Mouse (Mus musculus) urinary bladder, adult 18-20 months (tissue): ENCODE data around the gene Iqcf5.

ENCODE experiments used
- DNase-seq, 2 experiments: peaks; one replicate each; pipeline ENCODE4 v3.0.0; 2022; ENCODE audit warnings: low spot score in 2 of 2, mixed read lengths in 2 of 2

Iqcf5 gene

DNA sequence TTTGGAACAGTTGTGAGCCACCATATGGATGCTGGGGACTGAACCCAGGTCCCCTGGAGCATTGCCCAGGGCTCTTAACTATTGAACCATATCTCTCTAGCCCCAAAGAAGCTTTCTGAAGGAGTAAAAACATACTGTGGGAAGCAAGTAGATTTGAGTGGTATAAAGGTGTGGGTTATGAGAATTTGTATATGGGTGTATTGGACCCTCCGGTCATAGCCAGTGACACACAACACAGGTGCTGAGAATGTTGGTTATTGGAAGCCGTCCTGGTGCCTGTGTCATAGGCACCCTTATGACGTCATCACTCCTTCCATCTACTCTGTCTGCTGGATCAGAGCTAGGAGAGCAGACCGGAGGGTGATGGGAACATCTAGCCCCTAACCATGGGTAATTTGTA, at the start of gene Iqcf5:
Gene Iqcf5 (plus strand): TSS at position 301 of the 400 bp plus-strand sequence.
- DNase-seq: no peak

DNA sequence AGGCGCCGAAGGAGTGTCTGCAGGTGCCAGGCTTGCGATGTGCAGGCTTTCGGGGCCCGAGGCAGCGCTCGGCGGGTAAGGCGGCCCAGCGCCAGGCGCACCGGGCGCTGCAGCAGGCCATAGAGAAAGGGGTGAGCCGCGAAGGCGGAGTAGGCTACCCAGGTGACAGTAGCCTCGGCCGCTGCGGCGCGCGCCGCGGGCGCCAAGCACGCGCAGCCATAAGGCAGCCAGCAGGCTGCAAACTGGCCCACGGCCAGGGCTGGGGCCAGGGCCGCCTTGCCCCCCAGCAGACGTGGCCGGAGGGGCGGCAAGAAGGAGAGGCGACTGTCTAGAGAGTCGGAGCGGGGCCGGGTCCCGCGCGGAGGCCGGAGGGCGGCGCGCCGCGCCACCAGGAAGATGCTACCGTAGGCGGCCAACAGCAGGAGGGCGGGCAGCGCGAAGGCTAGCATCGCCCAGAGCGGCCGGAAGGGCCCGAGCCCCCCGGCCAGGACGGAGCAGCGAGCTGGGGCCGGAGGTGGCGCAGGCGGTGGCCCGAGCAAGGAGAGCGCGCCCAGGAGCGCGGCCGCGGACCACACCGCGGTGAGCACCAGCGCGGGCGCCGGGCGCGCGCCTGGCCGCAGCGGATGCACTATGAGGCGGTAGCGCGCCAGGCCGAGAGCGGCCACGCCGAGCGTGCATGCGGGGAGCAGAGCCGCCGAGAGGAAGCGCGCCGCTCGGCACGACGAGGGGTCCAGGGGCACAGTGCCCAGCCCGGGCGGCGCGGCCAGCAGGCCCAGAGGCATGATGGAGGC, 49.4 kb upstream of the Iqcf5 start:
- peak in 1 of 2 experiments; percentile 50 for DNase-seq

DNA sequence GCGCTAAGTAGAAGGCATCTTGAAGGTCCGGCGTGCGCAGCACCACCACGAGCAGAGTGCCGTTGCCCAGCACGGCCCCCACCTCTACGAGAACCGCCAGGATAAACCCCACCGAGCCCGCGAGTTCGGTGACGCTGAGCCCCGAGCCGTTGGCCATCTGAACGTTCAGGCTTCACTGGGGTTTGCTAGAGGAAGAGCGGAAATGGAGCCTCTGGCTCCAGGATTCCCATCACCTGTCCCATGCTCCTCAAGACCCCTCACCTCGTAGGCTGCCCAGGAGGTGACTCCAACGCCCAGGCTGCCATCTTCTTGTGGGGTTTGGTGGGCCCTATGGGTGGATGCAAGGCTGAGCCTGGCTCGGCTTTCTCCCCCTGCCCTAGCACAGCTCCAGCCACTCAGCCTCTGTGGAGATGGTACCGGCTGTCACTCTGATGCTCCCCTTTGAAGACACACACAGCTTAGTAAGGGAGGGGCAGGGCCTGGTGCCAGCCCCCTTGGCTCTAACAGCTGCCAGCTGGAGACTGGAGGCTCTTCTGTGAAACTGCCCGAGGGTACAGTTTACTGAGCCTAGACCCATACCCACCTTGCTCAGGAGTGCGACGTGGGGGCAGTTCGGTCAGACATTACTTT, 48.7 kb upstream of the Iqcf5 start, which contains the start of gene Gpr62:
Gene Gpr62 (minus strand): TSS at position 368 of the 630 bp plus-strand sequence.
- DNase-seq: no peak

DNA sequence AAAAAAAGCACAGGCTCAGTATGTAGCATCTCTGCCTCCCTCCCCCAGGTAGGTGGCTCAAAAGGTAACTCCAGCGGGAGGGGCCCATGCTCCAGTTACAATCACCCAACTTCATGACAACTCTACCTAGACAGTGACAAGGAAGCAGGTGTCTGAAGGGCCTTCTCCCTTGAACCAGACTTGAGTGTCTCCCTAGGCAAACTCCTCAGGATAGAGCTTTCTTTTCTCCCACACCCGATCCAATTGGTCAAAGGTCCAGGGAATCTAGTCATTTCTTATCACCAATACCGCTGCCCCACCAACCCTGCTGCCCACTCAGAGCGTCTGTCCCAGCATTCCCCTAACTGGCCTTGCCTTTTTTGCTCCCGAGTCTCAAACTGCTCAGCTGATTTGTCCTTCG, 47.7 kb upstream of the Iqcf5 start:
- no peak for DNase-seq

DNA sequence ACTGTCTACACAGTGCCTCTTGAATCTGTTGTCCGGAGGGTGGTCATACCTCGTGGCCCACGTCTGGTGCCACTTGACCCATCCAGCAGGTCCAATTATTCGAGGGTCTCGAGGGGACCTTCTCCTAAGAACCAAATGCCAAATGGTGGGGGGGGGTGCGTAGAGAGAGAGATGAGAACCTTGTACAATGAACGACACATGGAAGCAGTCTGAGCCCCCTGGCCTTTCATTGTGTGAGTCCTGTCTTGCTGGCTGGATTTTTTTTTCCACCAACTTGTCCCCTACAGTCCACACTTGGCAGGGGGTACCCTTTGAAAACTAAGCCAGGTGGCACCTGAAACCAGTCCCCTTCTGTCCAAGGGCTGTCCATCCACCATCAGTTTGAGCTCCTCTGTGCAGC, 46.6 kb upstream of the Iqcf5 start:
- DNase-seq: no peak

DNA sequence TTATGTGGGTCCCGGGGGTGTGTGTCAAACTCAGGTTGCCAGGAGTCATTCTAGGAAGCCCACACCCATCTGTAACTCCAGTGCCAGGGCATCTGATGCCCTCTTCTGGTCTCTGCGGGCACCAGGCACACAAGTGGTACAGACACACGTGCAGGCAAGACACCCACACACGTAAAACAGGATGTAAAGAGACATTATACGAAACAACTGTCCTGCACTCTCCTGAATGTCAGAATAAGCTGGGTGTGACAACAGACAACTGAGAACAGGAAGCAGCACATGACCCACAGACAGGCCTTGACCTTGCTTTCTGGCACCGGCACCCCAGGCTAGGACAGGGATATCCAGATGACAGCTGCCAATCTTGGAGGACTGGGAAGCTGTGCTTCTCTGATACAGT, 45.1 kb upstream of the Iqcf5 start:
- no peak for DNase-seq

DNA sequence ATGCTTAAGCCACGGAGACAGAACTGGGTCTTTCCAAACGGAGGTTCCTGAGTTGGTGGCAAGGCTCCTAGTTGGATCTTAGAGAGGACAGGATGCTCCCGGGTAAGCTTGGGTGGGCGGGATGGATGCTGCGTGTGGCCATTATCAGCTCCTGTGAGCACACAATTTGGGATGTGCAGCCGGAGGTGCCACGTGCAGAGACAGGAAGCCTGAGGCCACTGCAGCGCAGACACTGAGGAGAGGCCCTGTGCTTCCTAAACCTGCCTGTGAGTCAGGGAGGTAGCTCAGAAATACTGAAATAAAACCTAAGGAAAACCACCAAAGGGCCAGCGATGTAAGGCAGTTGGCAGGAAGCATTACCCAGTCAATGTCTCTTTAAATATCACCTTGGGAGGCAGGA, 44.6 kb upstream of the Iqcf5 start:
- no peak for DNase-seq

DNA sequence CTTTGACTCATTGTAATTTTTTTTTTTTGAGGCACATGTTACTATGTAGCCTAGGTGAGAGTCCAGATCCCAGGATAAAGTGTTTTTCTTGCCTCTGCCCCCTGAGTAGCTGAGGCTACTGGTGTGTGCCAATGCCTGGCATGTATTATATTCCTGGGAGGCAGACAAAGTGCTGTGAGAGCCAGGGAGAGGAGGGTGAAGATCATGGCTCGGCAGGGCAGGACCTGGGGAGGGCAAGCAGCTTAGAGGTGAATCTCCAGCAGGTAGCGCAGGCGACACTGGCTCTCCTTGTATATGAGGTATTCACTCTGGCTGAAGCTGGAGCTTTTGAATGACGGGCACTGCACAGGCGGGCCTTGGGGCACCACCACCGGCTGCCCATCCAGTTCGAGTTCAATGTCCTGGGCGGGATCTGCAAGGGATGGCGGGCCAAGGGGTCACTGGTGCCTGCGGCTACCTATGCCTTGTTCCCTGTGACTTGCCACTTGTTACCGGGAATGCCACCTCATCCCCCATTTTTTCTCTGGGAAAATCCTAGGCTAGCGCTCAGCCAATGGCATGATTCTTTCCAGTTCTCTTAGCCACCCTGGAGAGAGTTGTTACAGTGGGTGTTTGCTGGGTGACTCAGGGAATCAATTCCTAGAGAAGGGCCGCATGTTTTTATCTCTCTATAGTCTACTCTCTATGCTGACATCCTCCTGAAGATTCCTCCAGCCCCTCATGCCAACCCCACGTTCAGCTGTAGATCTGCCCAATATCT, 43.2 kb upstream of the Iqcf5 start:
- no peak for DNase-seq

DNA sequence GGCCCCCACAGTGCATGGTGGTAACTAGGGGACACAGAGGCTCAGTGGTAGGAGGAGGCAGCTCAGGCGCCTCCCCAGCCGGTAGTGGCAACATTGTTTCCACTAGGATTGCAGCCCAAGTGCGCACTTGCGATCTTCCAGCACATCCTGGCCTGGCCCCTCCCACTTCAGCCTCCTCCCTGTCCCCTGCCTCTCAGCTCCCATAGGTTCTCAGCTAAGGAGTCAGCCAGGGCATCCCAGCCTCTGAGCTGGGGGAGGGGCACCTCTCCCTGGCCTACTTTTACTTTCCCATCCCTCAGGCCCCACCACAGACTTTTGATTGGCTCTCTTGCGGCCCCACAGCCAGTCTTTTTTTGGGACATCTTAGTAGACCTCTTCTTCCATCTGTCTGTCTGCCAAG, 42.5 kb upstream of the Iqcf5 start:
- DNase-seq: peak in 1 of 2 experiments; percentile 48

DNA sequence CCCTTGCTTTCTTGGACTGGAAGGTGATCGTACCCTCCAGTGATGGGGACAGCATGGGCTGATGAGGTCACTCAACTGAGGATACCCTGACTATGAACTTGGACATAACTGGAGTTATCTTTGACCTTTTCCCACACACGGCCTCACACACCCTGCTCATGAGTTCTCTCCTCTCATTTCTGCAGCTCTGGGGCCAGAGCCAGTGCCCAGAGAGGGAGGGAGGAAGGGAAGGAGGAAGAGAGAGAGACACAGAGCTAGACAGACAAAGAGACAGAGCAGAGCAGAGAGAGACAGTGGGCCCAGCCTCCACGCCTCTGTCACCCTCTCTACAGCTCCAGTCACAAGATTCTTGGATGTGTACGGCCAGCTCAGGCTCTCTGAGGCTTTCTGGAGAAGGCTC, 42.1 kb upstream of the Iqcf5 start:
- DNase-seq: no peak

DNA sequence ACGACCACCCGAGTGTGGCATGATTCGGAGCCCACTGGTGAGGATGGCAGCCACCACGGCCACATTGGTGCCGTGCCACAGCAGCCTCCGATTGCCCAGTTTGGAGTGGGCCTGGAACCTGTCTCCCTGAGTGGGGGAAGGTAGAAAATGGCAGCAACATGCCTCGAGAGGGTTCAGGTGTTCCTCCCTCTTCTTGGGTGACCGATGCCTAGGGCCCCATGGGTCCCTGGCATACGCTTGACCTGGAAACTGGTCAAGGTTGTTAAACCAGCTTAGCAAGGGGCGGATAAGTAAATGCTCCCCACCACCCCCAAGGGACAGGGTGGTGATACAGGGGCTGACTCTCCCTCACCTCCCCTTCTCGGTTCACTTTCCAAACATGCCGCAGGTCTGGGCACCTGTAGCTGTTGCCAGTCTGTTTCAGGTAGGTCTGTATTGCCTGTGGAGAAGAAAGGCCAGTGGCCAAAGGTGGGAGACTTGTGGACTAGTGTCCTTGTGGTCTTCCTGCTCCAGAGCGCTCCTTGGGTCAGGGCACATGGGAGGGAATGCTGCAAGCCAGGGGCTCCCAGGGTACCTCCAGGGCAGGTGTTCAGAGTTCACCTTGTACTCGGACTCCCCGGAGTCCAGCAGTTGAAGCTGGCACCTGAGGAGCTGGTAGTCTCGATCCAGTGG, 41.2 kb upstream of the Iqcf5 start:
- DNase-seq: no peak

DNA sequence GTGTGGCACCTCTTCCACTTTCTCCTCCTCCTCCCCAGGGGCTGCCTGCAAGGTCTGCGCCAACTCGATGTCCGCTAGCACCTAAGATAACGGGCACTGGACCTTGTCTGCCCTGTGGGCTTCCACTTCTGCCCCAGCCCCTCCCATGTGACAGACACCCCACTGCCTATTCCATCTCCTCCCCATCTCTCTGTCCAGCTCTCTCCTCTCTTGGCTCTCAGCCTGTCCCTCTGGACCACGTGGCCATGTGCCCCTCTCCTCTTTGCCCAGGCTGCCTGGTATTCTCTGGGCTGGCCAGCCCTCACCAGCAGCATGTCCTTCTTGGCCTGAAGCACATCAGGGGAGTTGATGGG, 40.6 kb upstream of the Iqcf5 start:
- no peak for DNase-seq

DNA sequence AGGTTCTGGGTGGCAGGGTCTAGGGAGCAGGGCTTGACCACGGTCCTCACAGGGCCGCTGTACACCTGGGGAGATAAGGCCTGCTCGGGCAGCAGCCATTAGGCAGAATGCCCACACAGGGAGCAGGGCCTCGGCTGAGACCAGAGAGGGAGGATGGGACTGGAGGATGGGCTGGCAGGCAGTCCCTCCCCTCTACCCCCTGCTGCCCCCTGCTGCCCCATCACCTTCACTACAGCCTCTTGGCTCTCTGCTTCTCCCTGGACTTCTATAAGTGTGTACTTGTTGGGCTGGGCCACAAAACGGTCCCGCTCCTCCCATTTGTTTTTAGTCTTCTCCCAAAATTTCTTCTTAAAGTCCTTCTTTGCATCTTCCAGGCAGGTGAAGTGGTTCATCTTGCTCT, 39.9 kb upstream of the Iqcf5 start:
- peak; percentile 48 to 61 for DNase-seq

DNA sequence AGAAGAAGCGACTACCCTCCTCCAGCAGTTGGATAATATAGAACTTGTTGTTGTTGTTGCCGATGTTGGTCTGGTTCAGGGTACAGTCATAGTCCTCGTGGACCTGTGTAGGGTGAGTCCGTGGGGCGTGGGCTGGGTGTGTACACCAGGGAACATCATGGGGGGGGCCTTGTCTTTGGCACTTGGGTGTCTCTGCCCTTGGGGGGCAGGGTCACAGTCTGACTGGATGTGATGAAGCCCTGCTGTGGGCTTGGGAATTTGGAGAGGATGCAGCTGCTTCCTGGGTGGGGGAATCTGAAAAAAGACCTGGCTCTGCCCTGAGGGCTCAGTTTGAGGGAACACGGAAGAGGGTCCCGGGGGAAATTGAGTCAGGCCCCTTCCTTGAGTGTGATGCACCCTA, 39.3 kb upstream of the Iqcf5 start:
- no peak for DNase-seq

DNA sequence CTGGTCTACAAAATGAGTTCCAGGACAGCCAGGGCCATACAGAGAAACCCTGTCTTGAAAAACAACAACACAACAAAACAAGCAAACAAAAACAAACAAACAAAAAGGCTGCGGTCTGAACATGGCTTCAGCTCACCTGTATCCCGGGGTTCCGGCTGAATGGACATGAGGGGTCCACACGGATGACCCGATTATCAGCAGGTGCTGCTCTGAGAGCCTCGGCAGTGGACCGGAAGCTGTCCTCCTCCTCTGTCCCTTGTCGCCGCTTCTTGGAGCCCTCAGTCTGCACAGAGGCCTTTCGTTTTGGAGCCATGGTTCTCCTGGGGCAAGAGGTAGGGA, 38.7 kb upstream of the Iqcf5 start, which contains the start of gene Rrp9:
Gene Rrp9 (plus strand): TSS at position 301 of the 339 bp plus-strand sequence.
- DNase-seq: no peak

DNA sequence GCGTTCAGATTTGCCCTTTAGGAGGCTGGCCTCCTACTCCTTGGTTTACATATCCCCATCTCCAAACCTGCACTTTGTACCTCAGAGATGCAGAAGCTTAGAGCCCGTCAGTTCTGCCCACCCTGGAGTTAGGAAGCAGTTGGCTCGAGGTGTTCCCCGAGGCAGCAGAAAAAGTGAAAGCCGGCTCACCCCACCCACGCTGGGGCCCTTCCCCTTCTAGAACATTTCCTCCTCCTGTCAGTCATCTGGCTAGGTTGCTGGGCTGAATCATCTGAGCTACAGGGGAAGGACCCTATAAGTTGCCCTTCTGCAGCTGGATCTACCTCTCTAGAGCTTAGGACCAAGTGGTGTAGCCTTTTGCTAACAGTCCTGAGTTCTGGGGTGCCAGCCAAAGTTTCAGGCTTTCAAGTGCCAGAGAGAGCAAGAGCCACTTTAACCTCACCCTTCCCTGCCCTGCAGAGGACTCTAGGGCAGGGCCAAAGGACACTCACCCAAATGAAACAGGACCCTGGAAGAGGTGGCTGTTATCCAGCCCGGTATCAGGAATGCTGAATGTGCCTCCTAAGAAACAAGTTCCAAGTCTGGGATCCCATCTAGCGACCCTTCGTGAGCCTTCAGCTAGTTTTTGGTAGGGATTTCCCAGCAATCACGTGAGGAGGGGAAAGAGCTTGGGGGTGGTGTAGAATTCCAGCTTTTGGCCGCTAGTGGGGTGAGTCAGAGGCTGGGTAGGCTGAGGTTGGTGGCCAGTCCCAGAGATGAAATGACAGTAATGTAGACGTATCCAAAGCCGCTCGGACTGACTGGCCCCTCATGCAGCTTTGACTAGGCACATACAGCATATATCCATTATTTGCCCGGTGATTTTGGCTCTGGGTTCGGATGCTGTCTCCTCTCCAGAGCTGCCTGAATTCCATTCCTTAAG, 38.1 kb upstream of the Iqcf5 start:
- peak in 1 of 2 experiments; percentile 74 for DNase-seq

DNA sequence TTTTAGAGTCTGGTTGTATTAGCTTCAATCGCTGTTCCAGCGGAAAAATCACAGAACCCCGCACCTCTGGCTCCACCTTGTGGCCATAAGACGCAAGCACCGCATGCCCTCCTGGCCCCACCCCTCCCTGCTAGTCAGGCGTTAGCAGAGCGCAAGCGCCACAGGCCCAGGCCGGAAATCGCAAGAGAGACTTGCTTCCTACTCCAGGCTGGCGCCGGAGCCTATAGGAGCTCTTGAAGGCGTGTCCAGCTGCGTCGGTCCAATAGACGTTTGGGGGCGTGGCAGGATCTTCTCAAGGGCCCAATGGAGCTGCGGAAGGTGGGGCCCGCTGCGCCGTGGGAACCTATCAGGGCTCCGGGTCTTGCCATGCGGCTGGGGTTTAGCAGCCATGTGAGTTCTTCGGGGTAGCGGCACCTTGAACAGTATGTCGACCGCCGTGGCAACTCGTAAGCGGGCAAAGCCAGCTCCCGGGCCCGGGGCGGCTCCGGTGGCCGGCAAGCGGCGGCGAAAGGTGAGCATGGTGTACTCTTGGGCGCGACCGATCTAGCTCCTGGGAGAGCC, 37.4 kb upstream of the Iqcf5 start, which contains the start of gene Parp3:
Gene Parp3 (minus strand): TSS at position 26 of the 561 bp plus-strand sequence.
- DNase-seq: peak; percentile 94 to 99

DNA sequence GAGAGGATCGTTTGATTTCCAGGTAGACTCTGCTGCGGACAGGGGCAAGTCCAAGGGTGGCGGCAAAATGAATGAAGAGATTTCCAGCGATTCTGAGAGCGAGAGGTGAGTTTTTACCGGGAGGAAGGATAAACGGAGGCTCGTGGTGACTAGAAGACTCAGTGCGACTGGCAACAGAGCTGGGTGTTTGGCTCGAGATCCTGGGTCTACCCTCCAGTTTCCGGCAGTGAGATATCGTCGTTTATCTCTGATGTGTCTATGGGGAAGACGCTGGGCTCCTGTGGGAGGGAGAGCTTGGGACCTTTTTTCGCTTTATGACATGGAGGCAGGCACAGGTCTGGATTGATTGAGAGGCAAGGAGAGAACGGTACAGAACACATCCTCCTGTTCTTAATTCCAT, 36.7 kb upstream of the Iqcf5 start:
- DNase-seq: no peak

DNA sequence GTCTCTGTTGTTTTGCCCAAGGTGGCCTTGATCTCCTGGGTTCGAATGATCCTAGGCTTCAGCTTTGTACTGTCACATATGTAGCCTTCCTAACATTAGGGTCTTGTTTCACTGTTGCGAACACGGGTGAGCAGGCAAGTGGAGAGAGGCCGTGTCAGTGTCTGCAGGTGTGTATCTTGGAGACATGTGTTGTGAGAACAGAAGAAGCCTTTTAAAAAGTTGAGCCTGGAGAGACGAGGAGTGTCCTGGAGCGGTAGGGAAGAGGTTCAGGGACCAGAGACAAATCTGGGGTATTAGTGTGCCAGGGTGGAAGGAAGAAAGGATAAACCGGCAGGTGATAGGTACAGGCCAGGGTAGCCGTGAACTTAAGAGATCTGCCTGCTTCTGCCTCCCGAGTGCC, 36.3 kb upstream of the Iqcf5 start:
- DNase-seq: no peak

DNA sequence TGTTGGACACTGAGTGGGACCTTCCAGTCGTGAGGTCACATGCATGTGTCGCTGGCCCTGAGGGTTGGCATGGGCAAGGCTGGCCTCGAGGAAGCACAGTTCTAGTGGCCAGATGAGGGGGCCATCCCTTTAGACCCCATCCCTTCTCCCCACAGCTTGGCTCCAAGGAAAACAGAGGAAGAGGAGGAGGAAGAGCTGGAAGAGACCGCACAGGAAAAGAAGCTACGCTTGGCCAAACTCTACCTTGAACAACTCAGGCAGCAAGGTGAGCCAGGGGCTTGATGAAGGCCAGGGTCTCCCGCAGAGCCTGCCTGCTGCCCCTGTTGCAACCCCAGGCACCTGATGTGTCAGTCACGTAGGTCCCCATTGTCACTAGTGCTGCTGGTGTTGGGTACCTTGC, 33.8 kb upstream of the Iqcf5 start:
- no peak for DNase-seq

DNA sequence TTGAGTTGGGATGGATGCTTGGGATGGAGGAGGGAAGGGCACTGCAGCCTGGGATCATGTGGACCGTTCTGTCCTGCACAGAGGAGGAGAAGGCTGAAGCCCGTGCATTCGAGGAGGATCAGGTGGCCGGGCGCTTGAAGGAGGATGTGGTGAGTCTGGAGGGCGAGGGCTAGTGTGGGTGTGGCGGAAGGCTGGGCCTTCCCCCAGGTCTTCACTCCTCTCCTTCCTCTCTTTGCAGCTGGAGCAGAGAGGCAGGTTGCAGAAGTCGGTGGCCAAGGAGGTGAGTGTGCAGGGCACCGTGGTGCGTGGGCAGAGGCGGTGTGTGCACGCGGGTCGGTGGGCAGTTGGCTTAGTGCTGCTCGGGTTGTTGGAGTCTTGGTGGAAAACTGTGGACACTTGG, 33.3 kb upstream of the Iqcf5 start:
- no peak for DNase-seq
